Mouse (Mus musculus) T-helper 17 cell (primary cell): ENCODE data around the gene Myo18a.

ENCODE experiments used
- in situ Hi-C, 2 experiments: fragments of 300-600 bp; cut with MboI, MseI; formaldehyde crosslinking; loops; 1 replicate in 1 of 2; 2 replicates in 1 of 2; pipeline ENCODE4 v1.15.1; 2025; ENCODE audit warnings: high pct_unique_total_duplicates in 2 of 2

The Myo18a gene

GRCm38 (mm10) chr11:77795216-77795615 is 32.2 kb downstream of the Myo18a start:
- in situ Hi-C loops: no loop called here

GRCm38 (mm10) chr11:77800491-77800868 is 37.4 kb downstream of the Myo18a start:
- in situ Hi-C loops: no loop called here

- in situ Hi-C loops: no loop called here
These were observed 38.0 kb downstream of the Myo18a start for GRCm38 (mm10) chr11:77800869-77801701.

GRCm38 (mm10) chr11:77802341-77802865 is 39.4 kb downstream of the Myo18a start:
- in situ Hi-C loops: no loop called here

- in situ Hi-C loops: no loop called here
These were observed 43.2 kb downstream of the Myo18a start for GRCm38 (mm10) chr11:77806218-77806617.

- in situ Hi-C loops: no loop called here
These were observed 43.8 kb downstream of the Myo18a start for GRCm38 (mm10) chr11:77806855-77807254.

GRCm38 (mm10) chr11:77808051-77808465 is 45.0 kb downstream of the Myo18a start:
- in situ Hi-C loops: no loop called here

- in situ Hi-C loops: no loop called here
These were observed 46.2 kb downstream of the Myo18a start for GRCm38 (mm10) chr11:77809215-77809614.

GRCm38 (mm10) chr11:77810018-77810417 is 47.0 kb downstream of the Myo18a start:
- in situ Hi-C loops: no loop called here

- in situ Hi-C loops: no loop called here
These were observed 50.9 kb downstream of the Myo18a start for GRCm38 (mm10) chr11:77813969-77814368.

GRCm38 (mm10) chr11:77816003-77816402 is 53.0 kb downstream of the Myo18a start:
- in situ Hi-C loops: loop anchor here (5.0 kb wide), 1 partner anchor 74 kb away; no protein-coding TSS in a partner anchor

- in situ Hi-C loops: no loop called here
These were observed 58.6 kb downstream of the Myo18a start for GRCm38 (mm10) chr11:77821648-77822047.

- in situ Hi-C loops: no loop called here
These were observed 59.7 kb downstream of the Myo18a start for GRCm38 (mm10) chr11:77822781-77823180.

GRCm38 (mm10) chr11:77825853-77826252 is 62.8 kb downstream of the Myo18a start:
- in situ Hi-C loops: loop anchor here (5.0 kb wide), 1 partner anchor 131 kb away; no protein-coding TSS in a partner anchor

GRCm38 (mm10) chr11:77826311-77826710 is 63.3 kb downstream of the Myo18a start:
- in situ Hi-C loops: loop anchor here (5.0 kb wide), 1 partner anchor 131 kb away; no protein-coding TSS in a partner anchor

- in situ Hi-C loops: loop anchor here (5.0 kb wide), 1 partner anchor 130 kb away; no protein-coding TSS in a partner anchor
These were observed 64.4 kb downstream of the Myo18a start for GRCm38 (mm10) chr11:77827241-77827995.

- in situ Hi-C loops: loop anchor here (5.0 kb wide), 1 partner anchor 129 kb away; no protein-coding TSS in a partner anchor
These were observed 65.1 kb downstream of the Myo18a start for GRCm38 (mm10) chr11:77828163-77828562.

GRCm38 (mm10) chr11:77829043-77829841 is 66.2 kb downstream of the Myo18a start:
- in situ Hi-C loops: loop anchor here (5.0 kb wide), 1 partner anchor 128 kb away; no protein-coding TSS in a partner anchor

GRCm38 (mm10) chr11:77830875-77831274 is 67.8 kb downstream of the Myo18a start:
- in situ Hi-C loops: no loop called here

- in situ Hi-C loops: no loop called here
These were observed 69.5 kb downstream of the Myo18a start for GRCm38 (mm10) chr11:77832541-77832940.

- in situ Hi-C loops: no loop called here
These were observed 72.1 kb downstream of the Myo18a start for GRCm38 (mm10) chr11:77835109-77835508.
